Comparison of ENCODE assay signal across 18 mouse cellular contexts in the genomic region with DNA sequence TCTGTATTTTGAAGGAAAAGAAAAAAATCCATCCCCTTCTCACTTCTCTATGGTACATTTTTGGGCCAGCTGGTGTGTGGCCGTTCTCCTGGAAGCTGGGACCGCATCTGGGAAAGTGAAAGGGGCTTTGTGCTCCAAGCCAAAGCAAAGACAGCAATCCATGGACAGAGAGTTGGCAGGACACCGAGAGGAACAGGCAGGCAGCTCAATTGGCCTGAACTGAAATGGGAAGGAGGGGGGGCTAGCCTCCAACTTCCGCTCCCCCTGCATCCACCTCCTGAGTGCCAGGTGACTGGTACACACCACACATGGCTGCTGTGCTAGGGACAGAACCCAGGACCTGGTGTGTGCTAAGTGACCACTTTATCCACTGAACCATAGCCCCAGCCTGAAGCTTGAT. TPM values are rescaled to one million over a fixed set of nuclear protein-coding genes. Genes with fewer than 3 reads are reported as not detected.
DNase-seq lines count a peak whose midpoint lies in the region; ATAC-seq and TF ChIP-seq lines count a peak whose summit lies in the region.
"Had no signal": no experiment of that assay in that cellular context is flagged by ENCODE, and none has a peak within 500 bp of the region (broad histone marks: within the 10 kb centered on the region; RNA-seq: fewer than 3 reads in every experiment).

No protein-coding gene starts in this region.

- H3K4me2 ChIP-seq in hindbrain, embryonic 16.5 days (ENCODE audit: low read length) = no peak overlapping the region
- no peak overlapping the region for H3K4me2 ChIP-seq in hindbrain, embryonic 14.5 days (replicated peaks)
- H3K4me2 ChIP-seq in liver, embryonic 13.5 days = no peak overlapping the region
- no peak overlapping the region for H3K4me2 ChIP-seq in liver, postnatal 0 days (ENCODE audit: low read depth, low read length)
- H3K4me2 ChIP-seq in stomach, embryonic 16.5 days (ENCODE audit: low read depth, low read length) = no peak overlapping the region
- H3K4me2 ChIP-seq: forebrain, embryonic 13.5 days; heart, embryonic 15.5 days had no signal

- no peaks in the 10 kb centered on the region for H3K4me1 ChIP-seq in hindbrain, embryonic 16.5 days (ENCODE audit: control insufficient read depth, insufficient read depth, low read depth, low read length)
- H3K4me1 ChIP-seq in hindbrain, embryonic 14.5 days (replicated peaks; ENCODE audit: control insufficient read depth, insufficient read depth, low read length) = 0 out of 2 replicates have a peak, but pooled peaks cover under 1% of the 10 kb centered on the region
- H3K4me1 ChIP-seq in liver, embryonic 13.5 days (replicated peaks) = peaks cover 57% of the 10 kb centered on the region
- peaks cover 33% of the 10 kb centered on the region for H3K4me1 ChIP-seq in liver, postnatal 0 days (ENCODE audit: insufficient read depth)
- H3K4me1 ChIP-seq in stomach, embryonic 16.5 days (ENCODE audit: control insufficient read depth, insufficient read depth, low read length) = peaks cover 18% of the 10 kb centered on the region

- H3K9ac ChIP-seq in hindbrain, embryonic 16.5 days (ENCODE audit: low read depth, low read length) = no peak overlapping the region
- no peak overlapping the region for H3K9ac ChIP-seq in hindbrain, embryonic 14.5 days
- no peak overlapping the region for H3K9ac ChIP-seq in liver, embryonic 13.5 days
- H3K9ac ChIP-seq in liver, postnatal 0 days (replicated peaks) = no peak overlapping the region
- no peak overlapping the region for H3K9ac ChIP-seq in stomach, embryonic 16.5 days (ENCODE audit: low read length)
- H3K9ac ChIP-seq: forebrain, embryonic 13.5 days; heart, embryonic 15.5 days had no signal

- no peak overlapping the region for H3K4me3 ChIP-seq in hindbrain, embryonic 16.5 days (ENCODE audit: low read length)
- H3K4me3 ChIP-seq in hindbrain, embryonic 14.5 days (replicated peaks; ENCODE audit: low read length) = no peak overlapping the region
- no peak overlapping the region for H3K4me3 ChIP-seq in liver, embryonic 13.5 days (replicated peaks)
- no peak overlapping the region for H3K4me3 ChIP-seq in liver, postnatal 0 days (ENCODE audit: low read depth, low read length)
- H3K4me3 ChIP-seq in stomach, embryonic 16.5 days (replicated peaks; ENCODE audit: low read length) = no peak overlapping the region
- H3K4me3 ChIP-seq: forebrain, embryonic 13.5 days; heart, embryonic 15.5 days had no signal

- ATAC-seq in hindbrain, embryonic 16.5 days = peak; percentile 53; the same call in 1 of the 2 replicates
- ATAC-seq in hindbrain, embryonic 14.5 days (ENCODE audit: low FRiP score) = no peak
- no peak for ATAC-seq in liver, embryonic 13.5 days (ENCODE audit: low read depth)
- no peak for ATAC-seq in liver, postnatal 0 days
- no peak for ATAC-seq in stomach, embryonic 16.5 days (ENCODE audit: insufficient read depth, low FRiP score)
- ATAC-seq: forebrain, embryonic 13.5 days had no signal

- no peak for TF ChIP-seq CTCF in liver, postnatal 0 days (IDR thresholded peaks at IDR 0.05; ENCODE audit: low read depth)

- no peaks in the 10 kb centered on the region for H3K36me3 ChIP-seq in hindbrain, embryonic 16.5 days (ENCODE audit: control insufficient read depth, insufficient read depth, low read length)
- no peaks in the 10 kb centered on the region for H3K36me3 ChIP-seq in hindbrain, embryonic 14.5 days (replicated peaks; ENCODE audit: control insufficient read depth, insufficient read depth)
- H3K36me3 ChIP-seq in liver, embryonic 13.5 days = peaks cover 66% of the 10 kb centered on the region
- peaks cover 64% of the 10 kb centered on the region for H3K36me3 ChIP-seq in liver, postnatal 0 days (replicated peaks; ENCODE audit: insufficient read depth, low read length)
- H3K36me3 ChIP-seq in stomach, embryonic 16.5 days (ENCODE audit: control insufficient read depth, insufficient read depth, low read length) = peaks cover 26% of the 10 kb centered on the region

- no peak for TF ChIP-seq EP300 in liver, postnatal 0 days (IDR thresholded peaks at IDR 0.05; ENCODE audit: low read depth)

- peak overlapping the region; percentile 44; the same call in 1 of the 2 replicates for H3K27ac ChIP-seq in hindbrain, embryonic 16.5 days (ENCODE audit: low read depth, low read length)
- H3K27ac ChIP-seq in hindbrain, embryonic 14.5 days = no peak overlapping the region
- H3K27ac ChIP-seq in liver, embryonic 13.5 days = 0 out of 2 replicates have a peak overlapping the region, but pooled peaks have one; percentile 9
- no peak overlapping the region for H3K27ac ChIP-seq in liver, postnatal 0 days (ENCODE audit: low read depth)
- H3K27ac ChIP-seq in stomach, embryonic 16.5 days (ENCODE audit: low read length) = 0 out of 2 replicates have a peak overlapping the region, but pooled peaks have one; percentile 7
- H3K27ac ChIP-seq: forebrain, embryonic 13.5 days; heart, embryonic 15.5 days had no signal

- no peaks in the 10 kb centered on the region for H3K9me3 ChIP-seq in hindbrain, embryonic 16.5 days (ENCODE audit: control insufficient read depth, low read length)
- H3K9me3 ChIP-seq in hindbrain, embryonic 14.5 days (ENCODE audit: control insufficient read depth, low read length) = no peaks in the 10 kb centered on the region
- no peaks in the 10 kb centered on the region for H3K9me3 ChIP-seq in liver, embryonic 13.5 days (replicated peaks)
- H3K9me3 ChIP-seq in liver, postnatal 0 days (ENCODE audit: low read length) = no peaks in the 10 kb centered on the region
- no peaks in the 10 kb centered on the region for H3K9me3 ChIP-seq in stomach, embryonic 16.5 days (replicated peaks; ENCODE audit: control insufficient read depth, low read length)
- H3K9me3 ChIP-seq: forebrain, embryonic 13.5 days; heart, embryonic 15.5 days had no signal

- no peaks in the 10 kb centered on the region for H3K27me3 ChIP-seq in hindbrain, embryonic 16.5 days (replicated peaks; ENCODE audit: control insufficient read depth, insufficient read depth, low read length)
- H3K27me3 ChIP-seq in hindbrain, embryonic 14.5 days (ENCODE audit: control insufficient read depth, insufficient read depth, low read length) = no peaks in the 10 kb centered on the region
- H3K27me3 ChIP-seq in liver, embryonic 13.5 days = no peaks in the 10 kb centered on the region
- H3K27me3 ChIP-seq in liver, postnatal 0 days (ENCODE audit: insufficient read depth, low read length) = no peaks in the 10 kb centered on the region
- H3K27me3 ChIP-seq in stomach, embryonic 16.5 days (ENCODE audit: control insufficient read depth, insufficient read depth, low read length) = no peaks in the 10 kb centered on the region
- H3K27me3 ChIP-seq: forebrain, embryonic 13.5 days; heart, embryonic 15.5 days had no signal

- DNase-seq in cerebellum, postnatal 10 days = peak; percentile 24 to 52
- no peak for DNase-seq in cerebellum, adult 9-10 months
- DNase-seq in hindbrain, embryonic 14.5 days (ENCODE audit: low spot score) = no peak
- DNase-seq in liver, embryonic 13.5 days = no peak
- DNase-seq in liver, postnatal 0 days = no peak
- no peak for DNase-seq in ovary, adult 18-20 months (ENCODE audit: low spot score)
- DNase-seq: adrenal gland, postnatal 10 days; gastrocnemius, postnatal 14 days; kidney, adult 18-20 months; kidney, postnatal 36 days; midbrain, embryonic 14.5 days; spleen, adult 18-20 months; thymus, postnatal 36 days had no signal

- WGBS in hindbrain, embryonic 16.5 days = 68% methylated on average over 4 of the region's 4 CpGs
- 81% methylated on average over 4 of the region's 4 CpGs for WGBS in hindbrain, embryonic 14.5 days
- WGBS in liver, embryonic 13.5 days (ENCODE audit: insufficient replicate concordance) = 71% methylated on average over 4 of the region's 4 CpGs
- WGBS in liver, postnatal 0 days (ENCODE audit: insufficient replicate concordance) = 75% methylated on average over 4 of the region's 4 CpGs
- WGBS in stomach, embryonic 16.5 days = 84% methylated on average over 4 of the region's 4 CpGs

RNA-seq across cellular contexts. Expression of a gene that starts 6.2 kb away (rescaled TPM):
- 1.5 and 1.9 TPM in 2 replicates for polyA plus RNA-seq in hindbrain, embryonic 16.5 days (2015; fragmentation: Nextera tagmentation; extraction: Ambion mirVana)
- polyA plus RNA-seq in hindbrain, embryonic 14.5 days (2014; fragmentation: Nextera tagmentation; extraction: Ambion mirVana) = 1.4 and 1.5 TPM in 2 replicates
- polyA plus RNA-seq in liver, embryonic 13.5 days (2015; fragmentation: Nextera tagmentation; extraction: Ambion mirVana) = 2.3 and 2.7 TPM in 2 replicates
- 2.6 and 3.1 TPM in 2 replicates for polyA plus RNA-seq in liver, postnatal 0 days (2015; fragmentation: Nextera tagmentation; extraction: Ambion mirVana)
- polyA plus RNA-seq in stomach, embryonic 16.5 days (2015; fragmentation: Nextera tagmentation; extraction: Ambion mirVana) = 7.6 and 9.6 TPM in 2 replicates

RNA-seq across cellular contexts. Expression of a gene that starts 9.9 kb away (rescaled TPM):
- 15.5 and 21.1 TPM in 2 replicates for polyA plus RNA-seq in hindbrain, embryonic 16.5 days (2015; fragmentation: Nextera tagmentation; extraction: Ambion mirVana)
- 13.9 and 16.4 TPM in 2 replicates for polyA plus RNA-seq in hindbrain, embryonic 14.5 days (2014; fragmentation: Nextera tagmentation; extraction: Ambion mirVana)
- polyA plus RNA-seq in liver, embryonic 13.5 days (2015; fragmentation: Nextera tagmentation; extraction: Ambion mirVana) = 24.9 and 27.1 TPM in 2 replicates
- 25.8 and 26.8 TPM in 2 replicates for polyA plus RNA-seq in liver, postnatal 0 days (2015; fragmentation: Nextera tagmentation; extraction: Ambion mirVana)
- polyA plus RNA-seq in stomach, embryonic 16.5 days (2015; fragmentation: Nextera tagmentation; extraction: Ambion mirVana) = 103 and 123 TPM in 2 replicates

RNA-seq across cellular contexts. Expression of a gene that starts 17.3 kb away (rescaled TPM):
- polyA plus RNA-seq in hindbrain, embryonic 16.5 days (2015; fragmentation: Nextera tagmentation; extraction: Ambion mirVana) = not detected in 2 replicates
- polyA plus RNA-seq in hindbrain, embryonic 14.5 days (2014; fragmentation: Nextera tagmentation; extraction: Ambion mirVana) = not detected in 2 replicates
- not detected in 2 replicates for polyA plus RNA-seq in liver, embryonic 13.5 days (2015; fragmentation: Nextera tagmentation; extraction: Ambion mirVana)
- polyA plus RNA-seq in liver, postnatal 0 days (2015; fragmentation: Nextera tagmentation; extraction: Ambion mirVana) = not detected in 2 replicates
- polyA plus RNA-seq in stomach, embryonic 16.5 days (2015; fragmentation: Nextera tagmentation; extraction: Ambion mirVana) = not detected in 2 replicates
- polyA plus RNA-seq: forebrain, embryonic 13.5 days; heart, embryonic 15.5 days; liver, embryonic 16.5 days; midbrain, embryonic 14.5 days had no signal

RNA-seq across cellular contexts. Expression of a gene that starts 20.3 kb away (rescaled TPM):
- polyA plus RNA-seq in hindbrain, embryonic 16.5 days (2015; fragmentation: Nextera tagmentation; extraction: Ambion mirVana) = 23.3 and 28.2 TPM in 2 replicates
- 14.1 and 15.9 TPM in 2 replicates for polyA plus RNA-seq in hindbrain, embryonic 14.5 days (2014; fragmentation: Nextera tagmentation; extraction: Ambion mirVana)
- polyA plus RNA-seq in liver, embryonic 13.5 days (2015; fragmentation: Nextera tagmentation; extraction: Ambion mirVana) = 121 and 131 TPM in 2 replicates
- polyA plus RNA-seq in liver, postnatal 0 days (2015; fragmentation: Nextera tagmentation; extraction: Ambion mirVana) = 37.8 and 43.5 TPM in 2 replicates
- polyA plus RNA-seq in stomach, embryonic 16.5 days (2015; fragmentation: Nextera tagmentation; extraction: Ambion mirVana) = 90.4 and 92.2 TPM in 2 replicates

RNA-seq across cellular contexts. Expression of a gene that starts 26.2 kb away (rescaled TPM):
- polyA plus RNA-seq in hindbrain, embryonic 16.5 days (2015; fragmentation: Nextera tagmentation; extraction: Ambion mirVana) = 17.4 and 18.2 TPM in 2 replicates
- polyA plus RNA-seq in hindbrain, embryonic 14.5 days (2014; fragmentation: Nextera tagmentation; extraction: Ambion mirVana) = 21.0 and 21.8 TPM in 2 replicates
- 6.1 and 7.1 TPM in 2 replicates for polyA plus RNA-seq in liver, embryonic 13.5 days (2015; fragmentation: Nextera tagmentation; extraction: Ambion mirVana)
- 5.1 and 5.2 TPM in 2 replicates for polyA plus RNA-seq in liver, postnatal 0 days (2015; fragmentation: Nextera tagmentation; extraction: Ambion mirVana)
- polyA plus RNA-seq in stomach, embryonic 16.5 days (2015; fragmentation: Nextera tagmentation; extraction: Ambion mirVana) = 12.3 and 12.9 TPM in 2 replicates

Comparison
In these comparisons a context has a peak if more than half of its experiments do, and no peak if none do; other contexts are left out.
1. DNase-seq: peak in cerebellum, postnatal 10 days (2 of 2); none in cerebellum, adult 9-10 months (single experiment), hindbrain, embryonic 14.5 days (single experiment), liver, embryonic 13.5 days (single experiment), liver, postnatal 0 days (single experiment) and ovary, adult 18-20 months (single experiment).
2. H3K27ac ChIP-seq: peak in hindbrain, embryonic 16.5 days (single experiment), liver, embryonic 13.5 days (single experiment) and stomach, embryonic 16.5 days (single experiment); none in hindbrain, embryonic 14.5 days (single experiment) and liver, postnatal 0 days (single experiment).